Mouse (Mus musculus) ES-Bruce4 (cell line): Measurements from ENCODE around the gene 5730522E02Rik.

Experiments
- CTCF ChIP-seq: IDR thresholded peaks from one replicate; pipeline ENCODE4 v1.8.1; 2011; ENCODE audit warnings: low read depth, low read length
- POLR2A ChIP-seq: IDR thresholded peaks from one replicate; pipeline ENCODE4 v1.8.1; 2011; ENCODE audit warnings: low read length; ENCODE audit not compliant: insufficient read depth

DNA sequence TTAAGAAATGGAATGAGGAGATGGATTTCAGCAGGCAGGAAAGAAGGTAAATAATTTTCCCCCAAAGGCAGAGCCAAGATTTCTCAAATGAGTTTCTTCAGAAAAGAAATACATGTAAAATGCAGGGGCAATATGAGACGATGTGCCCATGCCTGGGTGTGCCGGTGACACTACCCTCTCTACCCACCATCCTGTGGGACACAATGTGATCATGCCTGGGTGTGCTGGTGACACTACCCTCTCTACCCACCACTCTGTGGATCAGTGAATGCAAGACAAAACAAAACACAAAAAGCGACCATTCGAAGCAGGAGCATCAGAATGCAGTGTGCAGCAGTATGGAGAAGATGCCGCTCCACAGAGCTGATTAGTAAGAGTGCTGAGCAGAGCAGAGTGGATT lies 610.5 kb downstream of the 5730522E02Rik start:
- TF ChIP-seq POLR2A = no peak
- TF ChIP-seq CTCF = no peak
